14 mouse cellular contexts compared by ENCODE assay signal in the genomic region with DNA sequence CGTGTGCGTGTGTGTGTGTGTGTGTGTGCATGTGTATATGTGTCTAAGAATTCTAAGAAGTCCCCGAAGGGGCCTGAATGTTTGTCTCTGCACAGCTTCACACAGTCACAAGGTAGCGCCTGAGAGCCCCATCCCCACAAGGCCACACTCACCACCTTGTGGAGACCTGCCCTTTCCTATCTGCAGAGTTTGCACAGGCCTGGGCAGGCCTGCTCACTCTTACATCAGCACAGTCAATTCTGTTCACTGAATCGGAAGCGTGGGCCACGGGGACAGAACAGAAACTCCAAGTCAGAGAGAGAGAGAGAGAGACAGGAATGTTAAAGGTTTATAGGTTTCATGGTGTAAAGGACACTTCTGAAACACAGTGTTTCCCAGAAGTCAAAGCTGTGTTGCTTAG. TPM values are rescaled to one million over a fixed set of nuclear protein-coding genes. Genes with fewer than 3 reads are reported as not detected.
A peak's percentile ranks its signal among the peaks of the same experiment; 100 is the strongest.
DNase-seq lines count a peak whose midpoint lies in the region; ATAC-seq and TF ChIP-seq lines count a peak whose summit lies in the region.
"Had no signal": no experiment of that assay in that cellular context is flagged by ENCODE, and none has a peak within 500 bp of the region (broad histone marks: within the 10 kb centered on the region; RNA-seq: fewer than 3 reads in every experiment).

No protein-coding gene starts in this region.

- intact Hi-C loops in heart, postnatal 25 days (cut with DNase I), result no loop called here

- H3K4me3 ChIP-seq in lung, embryonic 14.5 days (ENCODE audit: low read depth, low read length), result no peak overlapping the region
- H3K4me3 ChIP-seq in embryonic facial prominence, embryonic 12.5 days, result no peak overlapping the region
- H3K4me3 ChIP-seq in limb, embryonic 14.5 days (replicated peaks; ENCODE audit: low read length), result no peak overlapping the region
- H3K4me3 ChIP-seq: forebrain, embryonic 10.5 days; midbrain, embryonic 13.5 days; neural tube, embryonic 13.5 days had no signal

- 77% methylated on average over 7 of the region's 7 CpGs for WGBS in lung, embryonic 14.5 days
- WGBS in embryonic facial prominence, embryonic 12.5 days, result 81% methylated on average over 7 of the region's 7 CpGs
- 75% methylated on average over 7 of the region's 7 CpGs for WGBS in limb, embryonic 14.5 days

- H3K27ac ChIP-seq in lung, embryonic 14.5 days (ENCODE audit: low read depth), result no peak overlapping the region
- peak overlapping the region; percentile 17; the same call in 1 of the 2 replicates for H3K27ac ChIP-seq in embryonic facial prominence, embryonic 12.5 days
- H3K27ac ChIP-seq in limb, embryonic 14.5 days (replicated peaks; ENCODE audit: low read depth, low read length), result no peak overlapping the region
- H3K27ac ChIP-seq: forebrain, embryonic 10.5 days; midbrain, embryonic 13.5 days; neural tube, embryonic 13.5 days had no signal

- no peaks in the 10 kb centered on the region for H3K36me3 ChIP-seq in lung, embryonic 14.5 days (ENCODE audit: insufficient read depth)
- H3K36me3 ChIP-seq in embryonic facial prominence, embryonic 12.5 days, result no peaks in the 10 kb centered on the region
- no peaks in the 10 kb centered on the region for H3K36me3 ChIP-seq in limb, embryonic 14.5 days (ENCODE audit: control insufficient read depth, insufficient read depth, low read length)
- H3K36me3 ChIP-seq: forebrain, embryonic 10.5 days; midbrain, embryonic 13.5 days; neural tube, embryonic 13.5 days had no signal

- DNase-seq in lung, embryonic 14.5 days, result no peak
- no peak for DNase-seq in lung, postnatal 14 days
- peak; percentile 26 for DNase-seq in limb, embryonic 14.5 days (ENCODE audit: low spot score)
- DNase-seq in urinary bladder, adult 2 months (ENCODE audit: low spot score), result peak; percentile 44
- no peak for DNase-seq in heart, postnatal 25 days (ENCODE audit: low spot score)
- DNase-seq in layer of hippocampus, adult 18-20 months (ENCODE audit: low spot score in 2 of 2), result no peak
- DNase-seq: adrenal gland, postnatal 10 days; gastrocnemius, postnatal 25 days; lung, postnatal 10 days; right cerebral cortex, postnatal 14 days had no signal

- TF ChIP-seq CTCF in lung, embryonic 14.5 days (IDR thresholded peaks at IDR 0.05; ENCODE audit: low read depth), result no peak

- ATAC-seq in lung, embryonic 14.5 days (ENCODE audit: insufficient read depth), result peak; percentile 65
- ATAC-seq in embryonic facial prominence, embryonic 12.5 days (ENCODE audit: insufficient number of reproducible peaks, insufficient read depth, low FRiP score, low TSS enrichment), result peak; percentile 74; the same call in 1 of the 2 replicates
- ATAC-seq in limb, embryonic 14.5 days (ENCODE audit: low FRiP score, low read depth), result no peak

- TF ChIP-seq POLR2A in limb, embryonic 14.5 days (IDR thresholded peaks at IDR 0.05; ENCODE audit: borderline replicate concordance, extremely low read depth, insufficient read depth, insufficient read length), result no peak

- H3K4me2 ChIP-seq in lung, embryonic 14.5 days, result no peak overlapping the region
- H3K4me2 ChIP-seq in embryonic facial prominence, embryonic 12.5 days (replicated peaks), result no peak overlapping the region
- H3K4me2 ChIP-seq in limb, embryonic 14.5 days (replicated peaks; ENCODE audit: low read depth, low read length, severe bottlenecking), result no peak overlapping the region
- H3K4me2 ChIP-seq: midbrain, embryonic 13.5 days; neural tube, embryonic 13.5 days had no signal

- no peaks in the 10 kb centered on the region for H3K27me3 ChIP-seq in lung, embryonic 14.5 days (ENCODE audit: insufficient read depth, low read length)
- no peaks in the 10 kb centered on the region for H3K27me3 ChIP-seq in embryonic facial prominence, embryonic 12.5 days
- no peaks in the 10 kb centered on the region for H3K27me3 ChIP-seq in limb, embryonic 14.5 days (ENCODE audit: control insufficient read depth, insufficient read depth, low read length)
- H3K27me3 ChIP-seq: midbrain, embryonic 13.5 days; neural tube, embryonic 13.5 days had no signal

- H3K9ac ChIP-seq in lung, embryonic 14.5 days, result no peak overlapping the region
- H3K9ac ChIP-seq in embryonic facial prominence, embryonic 12.5 days, result no peak overlapping the region
- no peak overlapping the region for H3K9ac ChIP-seq in limb, embryonic 14.5 days (ENCODE audit: low read depth, low read length, severe bottlenecking)
- H3K9ac ChIP-seq: midbrain, embryonic 13.5 days; neural tube, embryonic 13.5 days had no signal

- no peaks in the 10 kb centered on the region for H3K4me1 ChIP-seq in lung, embryonic 14.5 days (ENCODE audit: insufficient read depth)
- no peaks in the 10 kb centered on the region for H3K4me1 ChIP-seq in embryonic facial prominence, embryonic 12.5 days
- no peaks in the 10 kb centered on the region for H3K4me1 ChIP-seq in limb, embryonic 14.5 days (ENCODE audit: control insufficient read depth, insufficient read depth, low read length)
- H3K4me1 ChIP-seq: forebrain, embryonic 10.5 days; midbrain, embryonic 13.5 days; neural tube, embryonic 13.5 days had no signal

- no peaks in the 10 kb centered on the region for H3K9me3 ChIP-seq in lung, embryonic 14.5 days (ENCODE audit: low read depth, low read length)
- no peaks in the 10 kb centered on the region for H3K9me3 ChIP-seq in embryonic facial prominence, embryonic 12.5 days
- no peaks in the 10 kb centered on the region for H3K9me3 ChIP-seq in limb, embryonic 14.5 days (ENCODE audit: control insufficient read depth, low read length)
- H3K9me3 ChIP-seq: forebrain, embryonic 10.5 days; midbrain, embryonic 13.5 days; neural tube, embryonic 13.5 days had no signal

RNA-seq across cellular contexts. Expression of gene Lgals8, which starts 20.9 kb away (rescaled TPM):
- polyA plus RNA-seq in lung, embryonic 14.5 days (2014; fragmentation: Nextera tagmentation; extraction: Ambion mirVana), result 20.8 and 25.3 TPM in 2 replicates
- polyA plus RNA-seq in embryonic facial prominence, embryonic 12.5 days (2016; fragmentation: Nextera tagmentation; extraction: Ambion mirVana), result 18.0 and 20.5 TPM in 2 replicates
- 27.5 and 29.1 TPM in 2 replicates for polyA plus RNA-seq in limb, embryonic 14.5 days (2012; rRNA removed)
- polyA plus RNA-seq in limb, embryonic 14.5 days (2014; fragmentation: Nextera tagmentation; extraction: Ambion mirVana), result 19.9 and 21.6 TPM in 2 replicates
- polyA plus RNA-seq in urinary bladder, adult 2 months (2012; rRNA removed), result 72.1 and 76.1 TPM in 2 replicates
- total RNA-seq in heart, postnatal 25 days (2021), result 10 to 100 TPM; 32.4 to 37.8 TPM
- 10 to 100 TPM; 35.0 to 39.4 TPM for total RNA-seq in layer of hippocampus, adult 18-20 months (2021)

RNA-seq across cellular contexts. Expression of gene Edaradd, which starts 34.6 kb away (rescaled TPM):
- polyA plus RNA-seq in lung, embryonic 14.5 days (2014; fragmentation: Nextera tagmentation; extraction: Ambion mirVana), result 1.2 and 1.9 TPM in 2 replicates
- 4.1 and 4.6 TPM in 2 replicates for polyA plus RNA-seq in embryonic facial prominence, embryonic 12.5 days (2016; fragmentation: Nextera tagmentation; extraction: Ambion mirVana)
- 1.5 and 1.7 TPM in 2 replicates for polyA plus RNA-seq in limb, embryonic 14.5 days (2012; rRNA removed)
- polyA plus RNA-seq in limb, embryonic 14.5 days (2014; fragmentation: Nextera tagmentation; extraction: Ambion mirVana), result 3.8 and 4.5 TPM in 2 replicates
- 1.0 and 1.3 TPM in 2 replicates for polyA plus RNA-seq in urinary bladder, adult 2 months (2012; rRNA removed)
- total RNA-seq in heart, postnatal 25 days (2021), result under 1 TPM in 1 of 2 experiments, not detected in 1; 0.05 TPM
- under 1 TPM; 0.17 to 0.18 TPM for total RNA-seq in layer of hippocampus, adult 18-20 months (2021)
- total RNA-seq: gastrocnemius, postnatal 25 days had no signal

Comparison
In these comparisons a context has a peak if more than half of its experiments do, and no peak if none do; other contexts are left out.
1. DNase-seq: peak in limb, embryonic 14.5 days (single experiment) and urinary bladder, adult 2 months (single experiment); none in lung, embryonic 14.5 days (single experiment), lung, postnatal 14 days (single experiment), heart, postnatal 25 days (single experiment) and layer of hippocampus, adult 18-20 months (0 of 2).